Mouse (Mus musculus): ENCODE data around the gene Fancd2.

GRCm38 (mm10) chr6:113623386-113623785 lies 91.9 kb downstream of the Fancd2 start:
- no peak for TF ChIP-seq POLR2A (IDR thresholded peaks at IDR 0.05; ENCODE audit: control insufficient read depth, extremely low read depth, insufficient read depth, low read length, poor library complexity)
- no peak for TF ChIP-seq CTCF (IDR thresholded peaks at IDR 0.05; ENCODE audit: borderline replicate concordance, control insufficient read depth, extremely low read depth, insufficient read depth, low read length, poor library complexity)

All from thymus, adult 2 months (tissue).